Mouse (Mus musculus) embryo, embryonic 11.5 days (tissue): ENCODE measurements around the gene Odf3l2.

Source experiments
- DNase-seq: peaks from one replicate; pipeline ENCODE4 v3.0.0-alpha.2; 2012; ENCODE audit warnings: low read depth, low spot score

Gene Odf3l2

DNA sequence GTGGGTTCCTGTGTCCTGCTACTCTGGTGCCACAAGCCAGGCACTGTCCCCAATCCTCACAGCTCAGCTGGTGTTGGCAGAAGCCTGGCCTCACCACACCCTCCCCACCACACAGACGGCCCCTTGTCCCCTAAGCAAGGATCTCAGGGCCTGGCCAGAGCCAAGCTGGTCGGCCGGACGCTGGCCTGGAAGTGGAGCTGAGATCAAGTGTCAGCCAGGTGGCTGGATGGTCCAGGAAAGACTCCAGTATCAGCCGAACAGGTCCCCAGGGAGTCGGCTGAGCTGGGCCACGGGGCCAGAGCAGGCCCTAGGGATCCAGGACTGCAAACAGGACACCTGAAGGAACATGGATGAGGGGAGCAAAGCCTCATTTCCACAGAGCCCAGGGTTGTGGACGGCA, at the start of gene Odf3l2:
Odf3l2 (minus strand) TSS at position 28 of the 400 bp plus-strand sequence.
- DNase-seq: no peak

DNA sequence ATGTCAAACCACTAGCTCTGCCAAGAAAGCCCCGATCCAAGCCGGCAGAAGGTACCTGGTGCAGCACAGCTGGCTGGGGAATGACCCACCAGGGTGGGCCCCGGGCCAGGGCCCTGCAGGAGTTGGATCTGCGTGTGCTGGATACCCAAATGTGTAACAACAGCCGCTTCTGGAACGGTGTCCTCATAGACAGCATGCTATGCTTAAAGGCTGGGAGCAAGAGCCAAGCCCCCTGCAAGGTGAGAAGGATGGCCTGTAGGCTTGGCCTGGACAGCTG, 48.8 kb upstream of the Odf3l2 start:
- no peak for DNase-seq

DNA sequence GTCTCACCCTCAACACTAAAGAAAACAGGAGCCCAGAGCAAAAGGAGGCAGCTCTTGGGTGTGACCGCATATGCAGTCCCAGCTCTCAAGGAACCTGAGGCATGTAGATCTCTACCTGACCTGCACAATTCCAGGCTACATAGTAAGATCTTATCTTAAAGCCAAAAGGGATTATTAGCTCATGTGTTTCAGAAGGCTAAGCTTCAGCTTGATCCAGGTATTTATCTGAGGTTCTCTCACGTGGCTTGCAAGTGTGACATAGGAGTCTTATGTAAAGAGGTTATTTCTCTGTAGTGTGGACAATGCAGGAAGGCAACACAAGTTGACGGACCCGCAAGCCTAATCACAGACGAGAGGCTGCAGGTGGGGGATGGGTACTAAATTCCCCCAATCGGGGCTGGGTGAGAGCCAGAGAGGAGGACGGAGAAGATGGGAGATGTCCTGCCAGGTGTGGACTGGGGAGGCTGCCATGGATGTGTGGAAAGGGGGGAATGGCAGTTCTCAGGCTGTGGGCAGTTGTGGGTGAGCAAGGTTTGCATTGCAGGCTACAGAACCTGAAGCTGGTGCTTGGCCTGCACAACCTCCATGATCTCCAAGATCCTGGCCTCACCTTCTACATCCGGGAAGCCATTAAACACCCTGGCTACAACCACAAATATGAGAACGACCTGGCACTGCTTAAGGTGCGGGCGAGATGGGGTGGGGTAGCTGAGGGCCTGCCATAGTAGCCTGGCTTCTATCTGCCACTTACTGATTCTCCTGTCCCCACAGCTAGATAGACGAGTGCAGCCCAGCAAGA, 48.2 kb upstream of the Odf3l2 start:
- no peak for DNase-seq

DNA sequence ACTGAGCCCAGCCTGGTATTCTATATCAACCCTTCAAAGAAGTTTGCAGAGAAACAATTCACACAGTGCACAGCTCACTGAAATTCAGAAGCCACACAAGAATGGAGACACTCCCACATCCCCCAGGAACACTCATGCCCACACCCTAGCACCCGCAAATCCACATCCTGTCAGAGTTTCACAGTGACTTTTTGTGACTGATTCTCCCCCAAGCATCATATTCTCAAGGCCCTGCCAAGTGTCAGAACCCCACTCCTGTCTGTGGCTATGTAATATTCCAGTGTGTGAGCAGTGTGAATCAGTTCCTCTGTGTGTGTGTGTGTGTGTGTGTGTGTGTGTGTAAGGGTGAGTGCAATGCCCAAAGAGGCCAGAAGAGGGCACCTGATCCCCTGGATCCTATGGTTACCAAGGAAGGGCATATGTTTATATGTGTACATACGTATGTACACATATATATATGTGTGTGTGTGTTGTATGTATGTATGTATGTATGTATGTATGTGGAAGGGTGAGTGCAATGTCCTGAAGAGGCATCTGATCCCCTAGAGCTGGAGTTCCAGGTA, 46.5 kb upstream of the Odf3l2 start:
- DNase-seq: no peak

DNA sequence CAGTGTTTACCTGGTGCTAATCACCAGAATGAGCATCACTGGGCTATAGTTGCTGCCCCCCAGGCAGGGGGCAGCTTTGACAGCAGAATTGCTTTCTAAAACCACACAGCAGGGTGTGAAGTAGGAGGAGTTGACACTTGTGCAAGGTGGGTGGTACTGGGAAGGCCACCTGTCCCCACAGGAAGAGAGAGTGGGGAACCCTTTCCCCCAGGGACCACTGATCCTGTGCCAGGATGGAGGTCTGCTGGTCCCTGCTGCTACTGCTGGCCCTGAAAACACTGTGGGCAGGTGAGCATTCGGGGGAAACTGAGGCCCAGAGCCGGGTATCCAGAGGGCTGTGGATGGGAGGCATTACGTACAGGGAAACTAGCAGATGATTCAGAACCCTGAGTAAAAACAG, 43.6 kb upstream of the Odf3l2 start:
- no peak for DNase-seq

DNA sequence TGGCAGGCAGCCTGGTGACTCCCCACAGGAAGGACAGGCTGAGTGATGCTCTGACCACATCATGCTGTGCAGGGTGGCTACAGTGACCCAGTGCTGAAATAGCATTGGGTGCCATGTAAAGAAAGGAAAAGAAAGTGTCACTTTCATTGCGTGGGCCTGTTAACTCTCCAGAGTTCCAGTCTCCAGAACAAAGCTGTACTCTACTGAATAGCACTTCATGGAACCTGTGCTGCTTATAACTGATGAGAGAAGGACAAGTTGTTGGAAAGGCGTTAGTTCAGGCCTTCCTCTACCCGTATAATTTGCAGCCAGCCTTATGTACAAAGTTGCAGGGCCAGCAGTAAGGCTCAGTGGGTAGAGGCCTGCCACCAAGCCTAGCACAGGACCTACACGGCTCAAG, 43.2 kb upstream of the Odf3l2 start, which contains the start of gene Gzmm:
Gzmm (plus strand) TSS at position 301 of the 400 bp plus-strand sequence.
- no peak for DNase-seq

DNA sequence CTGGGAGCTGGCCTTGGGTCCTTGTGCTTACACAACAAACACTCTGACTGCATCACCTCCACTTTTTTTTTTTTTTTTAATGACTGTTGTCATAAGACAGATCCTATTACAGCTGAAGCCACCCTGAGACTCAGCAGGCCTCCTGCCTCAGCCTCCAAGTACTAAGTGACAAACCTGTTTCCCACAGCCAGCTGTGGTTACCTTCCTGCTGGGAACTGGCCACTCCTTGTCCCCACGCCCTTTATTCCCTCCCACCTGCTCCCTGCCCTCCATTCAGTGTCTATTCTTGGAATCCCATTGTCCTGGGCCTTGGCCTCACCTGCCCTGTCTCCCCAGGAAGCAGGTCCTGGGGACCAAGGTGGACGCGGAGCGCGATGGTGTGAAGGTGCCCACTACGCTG, 42.0 kb upstream of the Odf3l2 start:
- no peak for DNase-seq

DNA sequence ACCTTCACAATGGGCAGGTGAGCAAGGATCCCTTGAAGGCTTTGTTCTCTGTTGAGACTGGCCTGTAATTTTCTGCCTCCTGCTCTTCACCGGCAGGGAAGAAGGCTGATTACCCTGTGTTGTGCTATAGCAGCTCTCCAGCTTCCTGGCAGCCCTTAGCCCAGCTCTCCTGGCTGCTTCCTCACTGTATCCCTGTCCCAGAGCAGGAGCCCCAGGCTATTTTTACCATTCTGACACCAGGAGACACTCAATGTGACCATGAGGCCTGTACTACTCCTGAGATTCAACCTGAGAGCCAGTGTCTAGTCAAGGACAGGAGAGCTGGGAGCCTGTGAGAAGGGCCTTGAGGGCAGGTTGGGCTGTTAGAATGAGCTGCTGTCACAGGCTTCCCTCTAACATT, 41.2 kb upstream of the Odf3l2 start:
- DNase-seq: no peak

DNA sequence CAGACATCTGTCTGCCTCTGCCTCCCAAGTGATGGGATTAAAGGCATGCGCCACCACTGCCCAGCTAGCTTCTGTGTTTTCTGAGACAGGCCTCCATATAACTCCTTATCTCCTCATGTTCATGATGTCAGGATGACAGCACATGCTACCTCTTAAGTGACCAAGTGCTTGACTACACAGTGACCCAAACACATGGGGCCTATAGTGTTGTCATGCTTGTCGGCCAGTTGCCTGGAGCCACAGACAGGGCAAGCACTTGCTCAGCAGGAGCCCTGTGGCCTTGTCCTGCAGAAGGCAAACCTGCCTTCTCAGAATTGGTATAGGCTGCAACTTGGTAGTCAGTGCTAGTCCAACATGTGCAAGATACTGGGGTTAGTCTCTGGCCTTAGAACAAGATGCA, 40.7 kb upstream of the Odf3l2 start:
- no peak for DNase-seq

DNA sequence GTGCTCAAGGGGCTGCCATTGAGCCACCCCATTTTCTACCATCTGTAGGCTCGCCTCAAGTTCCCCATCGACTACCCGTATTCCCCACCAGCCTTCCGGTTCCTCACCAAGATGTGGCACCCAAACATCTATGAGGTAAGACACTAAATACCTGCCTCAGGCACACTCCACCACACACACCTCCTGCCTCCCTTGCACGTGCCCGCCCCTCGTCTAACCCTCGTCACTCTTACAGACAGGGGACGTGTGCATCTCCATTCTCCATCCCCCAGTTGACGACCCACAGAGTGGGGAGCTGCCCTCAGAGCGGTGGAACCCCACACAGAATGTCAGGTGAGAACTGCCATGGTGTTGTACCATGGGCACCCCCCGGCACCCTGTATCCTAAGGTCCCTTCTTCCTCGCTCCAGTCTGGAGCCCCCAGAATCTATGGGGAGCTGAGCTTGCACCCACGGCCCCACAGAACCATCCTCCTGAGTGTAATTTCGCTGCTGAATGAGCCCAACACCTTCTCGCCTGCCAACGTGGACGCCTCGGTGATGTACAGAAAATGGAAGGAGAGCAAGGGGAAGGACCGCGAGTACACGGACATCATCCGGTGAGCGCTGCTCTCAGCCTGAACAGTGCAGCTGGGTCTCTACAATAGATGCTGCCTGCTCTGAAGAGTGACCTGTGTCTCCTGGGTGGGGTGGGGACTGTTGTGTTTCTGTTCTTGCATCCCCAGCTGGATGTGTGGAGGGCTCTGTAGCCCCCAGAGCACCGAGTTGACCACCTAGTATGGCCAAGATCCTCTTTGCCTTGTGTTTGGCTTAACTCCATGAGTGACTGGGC, 39.4 kb upstream of the Odf3l2 start:
- DNase-seq: no peak

DNA sequence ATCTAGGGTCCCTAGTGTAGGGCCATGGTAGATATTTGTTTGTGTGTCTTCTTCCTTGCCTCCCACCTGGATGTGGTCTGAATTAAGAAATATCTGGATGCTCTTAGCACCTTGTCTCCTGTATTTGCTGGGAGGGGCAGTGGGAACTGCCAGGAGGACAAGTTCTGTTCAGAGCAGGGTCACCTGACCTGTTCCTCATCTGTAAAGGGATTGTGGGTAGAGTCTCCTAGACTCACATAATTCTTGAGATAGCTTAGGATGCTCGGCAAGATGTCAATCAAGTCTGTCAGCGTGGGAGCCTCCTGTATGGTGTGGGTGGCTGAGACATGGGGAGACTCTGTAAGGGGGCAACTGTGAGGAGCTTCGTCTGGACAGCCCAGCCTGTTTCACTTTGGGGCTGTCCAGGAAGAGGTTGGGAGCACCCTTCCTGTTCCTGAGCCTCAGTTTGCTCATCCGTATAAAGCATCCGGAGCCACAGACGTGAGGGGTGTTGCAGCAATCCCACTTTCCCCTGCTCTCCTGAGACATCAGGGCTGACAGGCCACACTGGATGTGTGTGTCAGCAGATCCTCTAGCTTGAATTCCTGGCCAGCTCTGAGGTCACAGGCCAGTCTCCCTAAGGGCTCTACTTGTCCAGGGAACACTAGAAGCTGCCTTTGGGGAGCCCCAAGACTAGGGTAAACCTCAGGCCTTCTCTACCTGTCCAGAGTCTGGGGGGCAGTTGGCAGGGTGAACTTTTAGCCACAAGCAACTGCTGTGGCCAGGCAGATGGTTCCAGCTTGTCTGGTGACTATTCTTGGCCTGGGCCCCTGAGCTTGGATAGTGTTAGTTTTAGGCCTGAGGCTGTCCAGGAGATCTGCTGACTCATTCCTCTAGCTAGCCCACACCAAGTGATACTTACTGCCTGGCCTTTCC, 38.4 kb upstream of the Odf3l2 start:
- DNase-seq: no peak

DNA sequence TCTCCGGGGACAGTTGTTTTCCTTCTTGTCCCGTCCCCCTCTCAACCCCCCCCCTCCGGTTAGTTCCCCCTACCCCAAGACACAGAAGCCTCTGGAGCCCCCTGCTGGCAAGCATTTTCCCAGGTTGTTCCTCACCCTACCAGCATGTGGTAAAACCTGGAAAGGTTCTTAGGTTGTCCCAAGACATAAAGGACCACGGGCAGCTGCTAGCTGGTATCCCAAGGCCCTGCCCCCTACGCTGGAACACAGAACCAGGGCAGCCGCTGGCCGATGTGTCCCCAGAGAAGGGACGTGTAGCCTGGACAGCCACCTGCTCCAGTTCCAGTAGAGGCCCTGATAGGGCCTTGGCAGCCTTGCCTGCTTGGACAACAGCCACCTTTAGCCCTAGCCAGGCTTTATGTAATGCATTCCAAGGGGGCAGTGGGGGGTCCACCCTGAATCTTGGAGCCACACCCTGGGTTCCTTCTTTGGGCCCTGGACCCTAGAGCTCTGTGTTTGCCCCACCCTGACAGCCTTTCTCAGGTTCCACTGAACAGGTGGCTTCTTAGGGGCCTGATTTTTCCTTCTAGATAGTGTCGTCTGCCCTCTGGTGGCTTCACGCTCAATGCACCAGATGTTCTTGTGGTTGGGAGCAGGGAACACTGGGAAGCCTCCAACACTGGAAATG, 37.5 kb upstream of the Odf3l2 start:
- DNase-seq: peak; percentile 42

DNA sequence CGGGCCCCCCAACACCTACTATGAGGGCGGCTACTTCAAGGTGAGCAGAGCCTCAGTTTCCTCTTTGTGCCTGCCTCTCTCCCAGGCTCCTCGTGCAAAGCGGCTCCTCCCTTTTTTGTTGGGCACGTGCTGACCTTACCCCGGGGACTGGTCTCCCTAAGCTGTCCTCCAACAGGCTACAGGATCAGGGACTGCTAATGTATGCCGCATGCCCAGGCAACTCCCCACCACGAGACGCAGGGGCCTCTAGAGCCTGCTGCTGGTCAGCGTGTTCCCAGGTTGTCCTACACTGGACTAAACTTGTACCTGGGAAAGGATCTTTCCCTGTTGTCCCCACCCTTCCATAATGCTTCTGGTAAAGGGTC, 37.0 kb upstream of the Odf3l2 start:
- DNase-seq: no peak

DNA sequence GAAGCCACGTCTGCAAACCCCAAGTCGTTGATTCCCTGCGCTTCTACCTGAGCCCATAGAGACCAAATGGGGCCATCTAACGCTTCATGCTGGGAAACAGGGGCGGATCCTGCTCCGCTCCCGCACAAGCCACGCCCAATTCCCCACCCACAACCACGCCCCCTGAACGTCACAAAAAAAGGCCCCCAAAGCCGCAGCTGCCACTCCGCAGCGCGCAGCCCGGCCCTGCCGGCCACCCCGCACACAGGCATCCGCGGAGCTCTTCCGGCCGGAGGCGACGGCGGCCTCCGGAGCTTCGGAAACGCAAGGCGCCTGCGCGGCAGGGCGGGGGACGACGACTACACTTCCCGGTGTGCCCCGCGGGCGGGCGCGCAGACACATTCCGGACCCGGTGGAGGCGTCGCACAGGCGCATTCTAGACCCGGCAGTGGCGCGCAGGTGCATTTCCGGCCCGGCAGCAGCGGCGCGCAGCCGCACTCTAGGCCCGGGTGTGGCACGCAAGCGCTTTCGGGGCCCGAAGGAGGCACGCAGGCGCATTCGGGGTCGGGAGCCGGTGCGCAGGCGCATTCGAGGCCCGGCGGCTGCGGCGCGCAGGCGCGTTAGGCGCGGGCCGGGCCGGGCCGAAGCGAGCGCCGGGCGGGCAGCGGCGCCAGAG, 36.2 kb upstream of the Odf3l2 start, which contains the start of gene Cdc34:
Cdc34 (plus strand) TSS at position 605 of the 655 bp plus-strand sequence.
- peak; percentile 97 for DNase-seq

DNA sequence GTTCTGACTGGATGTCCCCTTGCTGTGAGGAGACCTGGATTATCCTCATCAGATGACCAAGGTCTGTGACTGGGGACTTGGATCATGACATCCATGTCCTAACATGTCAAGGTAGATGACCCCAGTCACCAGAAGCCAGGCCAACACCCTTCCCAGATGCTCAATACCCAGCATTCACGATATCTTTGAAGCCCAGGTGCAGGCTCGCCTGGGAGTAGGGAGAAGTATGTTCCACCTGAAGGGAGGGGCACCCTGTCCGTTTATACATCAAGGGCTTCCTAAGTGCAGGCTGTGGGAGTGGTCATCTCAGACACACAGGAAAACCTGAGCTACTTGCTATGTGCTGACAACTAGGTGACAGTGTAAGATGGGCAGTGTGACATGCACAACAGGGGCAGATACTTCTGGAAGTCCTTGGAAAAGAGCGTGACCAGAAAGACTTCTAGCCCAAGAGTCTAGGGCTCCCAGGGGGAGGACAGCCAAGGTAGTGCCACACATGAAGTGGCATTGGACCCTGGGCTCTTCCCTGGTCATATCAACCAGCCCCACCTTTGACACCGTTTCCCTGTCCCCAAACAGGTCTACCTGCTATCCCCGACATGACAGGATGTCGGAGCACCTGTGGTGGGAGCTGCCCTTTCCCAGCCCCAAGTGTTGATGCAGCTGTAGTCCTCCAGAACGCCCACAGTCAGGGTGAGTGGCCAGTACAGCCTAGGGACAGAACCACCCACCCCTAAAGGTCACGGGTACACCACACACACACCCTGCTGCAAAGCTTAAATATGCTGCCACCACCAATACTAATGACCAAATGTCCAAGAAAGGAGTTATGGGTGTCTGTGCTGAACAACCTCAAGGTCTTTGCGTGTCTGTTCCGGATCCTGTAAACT, 35.3 kb upstream of the Odf3l2 start:
- DNase-seq: no peak

DNA sequence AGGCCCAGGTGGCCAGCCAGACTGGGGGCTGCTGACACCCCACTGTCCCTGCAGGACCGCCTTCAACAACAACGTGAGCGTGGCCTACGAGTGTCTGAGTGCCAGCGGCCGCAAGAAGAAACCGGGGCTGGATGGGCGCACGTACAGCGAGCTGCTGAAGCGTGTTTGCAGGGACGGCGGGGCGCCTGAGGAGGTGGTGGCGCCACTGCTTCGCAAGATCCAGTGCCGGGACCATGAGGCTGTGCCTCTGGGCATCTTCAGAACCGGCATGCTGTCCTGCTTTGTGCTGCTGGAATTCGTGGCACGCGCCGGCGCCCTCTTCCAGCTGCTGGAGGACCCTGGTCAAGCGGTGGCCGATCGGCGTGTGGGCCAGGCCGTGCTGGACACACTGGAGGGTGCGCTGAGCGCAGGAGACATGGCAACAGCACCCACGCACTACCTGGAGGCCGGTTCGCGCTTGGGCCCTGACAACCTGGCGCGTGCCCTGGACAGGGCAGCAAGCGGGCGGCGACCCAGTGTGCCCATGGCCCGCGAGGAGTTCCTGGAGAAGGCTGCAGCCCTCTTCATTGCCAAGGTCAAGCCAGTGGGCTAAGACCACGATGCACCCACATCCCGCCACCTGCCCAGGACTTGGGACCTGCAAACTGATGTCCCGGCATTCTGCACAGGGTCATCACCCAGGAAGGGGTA, 30.0 kb upstream of the Odf3l2 start:
- DNase-seq: no peak

DNA sequence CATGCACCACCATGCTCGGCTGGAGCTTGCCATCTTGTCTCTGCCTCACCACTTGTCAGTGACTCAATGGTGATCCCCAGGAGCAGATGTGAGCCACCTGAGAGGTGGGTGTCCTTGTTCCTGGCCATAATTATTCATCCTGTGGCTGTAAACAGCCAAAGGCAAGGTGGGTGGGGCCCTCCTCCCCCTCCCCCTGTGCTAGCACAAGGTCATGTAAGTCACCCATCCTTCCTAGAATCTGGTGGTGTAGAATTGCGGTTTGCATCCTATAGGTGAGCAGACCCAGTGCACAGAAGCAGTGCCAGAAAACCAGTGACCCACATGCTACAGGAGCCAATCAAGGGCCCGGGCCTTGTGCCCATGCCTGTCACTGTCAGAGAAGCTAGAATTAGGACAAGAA, 27.5 kb upstream of the Odf3l2 start:
- no peak for DNase-seq

DNA sequence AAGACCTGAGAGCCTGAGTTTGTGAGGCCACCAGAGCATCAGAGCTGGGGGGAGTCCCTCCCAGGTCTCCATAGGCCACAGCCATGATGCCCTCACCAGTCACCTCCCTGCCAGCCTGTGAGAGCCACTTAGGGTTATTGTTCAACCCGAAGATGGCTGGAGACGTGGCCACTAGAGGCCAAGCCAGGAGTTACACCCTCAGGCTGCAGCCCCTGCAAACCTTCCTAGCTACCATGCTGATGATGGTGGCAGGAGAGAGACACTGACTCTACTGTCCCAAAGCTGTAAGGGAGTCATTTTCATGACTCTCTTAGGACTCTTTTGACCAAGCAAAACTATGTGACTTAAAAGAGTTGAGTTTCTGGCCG, 26.5 kb upstream of the Odf3l2 start:
- DNase-seq: no peak
